Mouse (Mus musculus) left cerebral cortex, adult 2 months (tissue): Measurements from ENCODE around the gene Foxp1. TPM values are rescaled to one million over a fixed set of nuclear protein-coding genes. Genes with fewer than 3 reads are reported as not detected.

ENCODE experiments used
- DNase-seq, 2 experiments: peaks; one replicate each; pipeline ENCODE4 v3.0.0; 2021 to 2022; ENCODE audit warnings: low spot score in 2 of 2, mixed read lengths in 1 of 2; ENCODE audit errors: extremely low spot score in 1 of 2
- H3K27ac ChIP-seq: fragments of 200-600 bp; 2 replicates; pipeline ENCODE4 v1.8.1; 2022
- H3K4me3 ChIP-seq: fragments of 200-600 bp; 2 replicates; pipeline ENCODE4 v1.8.1; 2022
- CTCF ChIP-seq: fragments of 200-600 bp; IDR thresholded peaks from 2 replicates; pipeline ENCODE4 v1.8.1; 2022; ENCODE audit warnings: antibody characterized with exemption, mild to moderate bottlenecking, moderate library complexity
- intact Hi-C: fragments of 180-260 bp; cut with DNase I; formaldehyde crosslinking; loops from one replicate; pipeline ENCODE4 v1.15.1; 2025
- total RNA-seq, 2 experiments: library from RNA; stranded (reverse); gene quantifications; 2 replicates each; pipeline ENCODE4 v1.2.3; 2021

Foxp1 gene
- total RNA-seq, 2 experiments from 2014 or later, result 133 to 139 TPM

DNA sequence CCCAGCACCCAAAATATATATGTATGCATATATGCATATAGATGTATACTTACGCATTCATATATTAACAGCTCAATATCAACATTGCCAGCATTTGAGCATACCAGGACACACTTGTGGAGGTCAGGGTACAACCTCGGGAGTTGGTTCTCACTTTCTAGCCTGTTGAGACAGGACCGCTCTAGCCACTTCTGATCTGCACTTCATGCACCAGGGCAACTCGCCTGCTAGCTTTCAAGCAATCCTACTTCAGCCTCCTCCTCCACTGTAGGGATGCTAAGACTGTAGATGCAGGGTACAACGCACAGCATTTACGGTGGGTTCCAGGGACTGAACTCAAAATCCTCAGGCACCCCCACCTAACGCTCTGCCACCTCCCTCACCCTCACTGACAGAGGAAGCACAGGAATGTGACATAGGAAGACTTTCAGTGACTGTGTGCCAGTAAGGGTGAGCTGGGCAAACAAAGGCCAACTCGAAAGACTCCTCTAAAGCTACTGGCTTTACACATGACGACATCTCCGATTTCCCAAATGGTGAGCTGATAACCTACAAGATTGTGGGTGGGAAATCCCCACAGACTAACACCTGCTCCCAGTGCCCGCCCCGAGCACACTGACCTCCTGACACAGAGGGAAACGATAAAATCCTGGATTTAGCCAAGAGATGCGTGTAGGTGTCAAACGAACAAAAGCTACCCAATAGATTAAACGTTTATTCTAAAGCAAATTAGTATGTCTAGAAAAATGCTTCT is 93.0 kb downstream of the Foxp1 start:
- intact Hi-C loops, result no loop called here
- H3K4me3 ChIP-seq, result no peak overlapping the region
- TF ChIP-seq CTCF, result no peak
- DNase-seq, result no peak
- no peak overlapping the region for H3K27ac ChIP-seq

DNA sequence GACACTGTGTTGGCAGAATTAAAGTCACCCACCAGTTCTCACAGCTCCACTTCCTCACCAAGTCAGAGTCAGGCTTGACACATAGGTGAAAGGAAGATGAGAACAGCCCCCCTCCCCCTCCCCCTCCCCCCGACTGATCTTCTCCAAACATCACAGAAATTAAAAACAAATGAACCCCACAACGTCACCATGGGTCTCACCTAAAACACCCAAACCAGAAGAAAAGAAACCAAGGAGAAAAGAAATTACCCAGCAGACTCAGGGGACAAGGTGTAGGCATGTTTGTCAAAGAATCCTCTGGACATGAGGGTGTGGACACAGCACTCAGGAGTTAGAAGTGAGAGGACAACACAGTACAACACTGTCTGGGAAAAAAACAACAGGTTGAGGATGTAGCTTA is 93.6 kb downstream of the Foxp1 start:
- Histone ChIP-seq H3K4me3 (no peak overlapping the region), H3K27ac (no peak overlapping the region)
- no peak for TF ChIP-seq CTCF
- no peak for DNase-seq
- intact Hi-C loops, result no loop called here

DNA sequence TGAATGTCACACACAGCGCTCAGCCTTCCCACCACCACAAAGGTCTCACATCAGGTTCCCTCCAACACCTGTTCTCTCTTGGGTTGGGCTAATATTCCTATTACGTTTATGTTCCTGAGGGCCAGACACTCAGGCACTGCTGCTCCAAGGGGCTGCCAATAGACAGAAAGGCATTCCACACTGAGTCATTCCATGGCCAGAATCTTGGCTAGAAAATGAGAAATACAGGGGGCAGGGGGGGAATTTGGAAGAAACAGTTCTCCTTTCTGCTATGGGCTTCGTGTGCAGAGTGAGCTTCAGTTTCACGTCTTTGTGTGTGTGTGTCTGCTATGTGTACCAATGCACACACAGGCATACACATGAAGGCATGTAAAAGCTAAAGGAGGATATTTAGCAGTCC is 95.2 kb downstream of the Foxp1 start:
- no peak overlapping the region for H3K4me3 ChIP-seq
- intact Hi-C loops, result no loop called here
- no peak overlapping the region for H3K27ac ChIP-seq
- no peak for TF ChIP-seq CTCF
- DNase-seq, result no peak

DNA sequence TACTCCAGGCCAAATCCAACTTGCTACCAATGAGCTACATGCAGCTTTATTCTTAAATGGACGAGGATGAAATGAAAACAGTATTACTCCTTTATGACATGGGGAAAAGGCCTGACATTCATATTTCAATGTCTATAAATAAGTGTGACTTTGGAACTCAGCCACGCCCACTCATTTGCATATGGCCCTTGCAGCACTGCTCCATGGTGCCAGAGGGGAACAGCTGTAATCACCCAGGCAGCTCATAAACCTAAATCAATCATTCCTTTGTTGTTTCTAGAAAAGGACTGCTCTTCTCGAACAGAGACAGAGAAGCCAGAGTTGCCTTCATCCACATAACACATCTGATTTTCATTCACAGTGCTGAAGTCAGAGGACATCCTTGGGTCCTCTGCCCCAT is 97.5 kb downstream of the Foxp1 start:
- TF ChIP-seq CTCF, result no peak
- DNase-seq, result no peak
- intact Hi-C loops, result no loop called here

DNA sequence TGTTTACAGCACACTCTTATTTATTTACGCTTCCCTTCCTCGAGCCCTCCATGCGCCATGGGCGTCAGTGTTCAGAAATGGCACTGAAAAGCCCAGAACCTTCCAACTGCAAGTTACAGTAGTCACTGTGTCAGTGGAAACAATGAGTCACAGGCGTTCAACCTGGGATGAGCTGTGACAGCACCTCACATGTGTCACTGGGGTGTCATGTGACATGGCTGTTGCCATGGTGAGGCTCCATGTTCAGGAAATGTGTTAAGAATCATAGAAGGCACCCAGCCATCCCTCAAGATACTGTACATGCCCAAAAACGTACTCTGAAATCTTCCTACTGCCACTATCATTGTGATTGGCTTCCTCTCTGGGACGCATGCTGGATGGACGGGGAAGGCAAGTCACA is 101.9 kb downstream of the Foxp1 start:
- intact Hi-C loops, result no loop called here
- Histone ChIP-seq H3K27ac (no peak overlapping the region), H3K4me3 (no peak overlapping the region)
- no peak for DNase-seq
- no peak for TF ChIP-seq CTCF

More for the DNA sequence above, 97.5 kb downstream of the Foxp1 start:
- Histone ChIP-seq H3K4me3 (no peak overlapping the region), H3K27ac (no peak overlapping the region)

DNA sequence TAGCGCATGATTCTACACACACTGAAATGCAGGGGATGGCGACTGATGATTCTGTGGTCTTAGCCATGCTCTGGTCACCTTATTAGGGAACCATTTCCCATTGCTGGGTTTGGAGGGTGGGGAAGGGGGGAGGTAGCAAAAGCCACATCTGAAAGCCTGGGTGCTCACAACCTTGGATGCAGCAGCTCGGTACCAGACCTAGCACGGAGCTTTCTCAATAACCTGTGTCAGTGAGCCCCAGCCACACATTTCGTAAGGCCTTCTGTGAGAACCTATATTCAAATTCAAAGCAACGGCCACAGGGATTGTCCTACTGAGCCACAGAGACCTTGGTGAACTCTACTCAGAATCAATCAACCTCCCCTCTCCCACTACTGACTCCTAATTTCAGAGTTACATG is 109.9 kb downstream of the Foxp1 start:
- intact Hi-C loops, result no loop called here
- TF ChIP-seq CTCF, result no peak
- H3K4me3 ChIP-seq, result no peak overlapping the region
- H3K27ac ChIP-seq, result no peak overlapping the region
- DNase-seq, result no peak

DNA sequence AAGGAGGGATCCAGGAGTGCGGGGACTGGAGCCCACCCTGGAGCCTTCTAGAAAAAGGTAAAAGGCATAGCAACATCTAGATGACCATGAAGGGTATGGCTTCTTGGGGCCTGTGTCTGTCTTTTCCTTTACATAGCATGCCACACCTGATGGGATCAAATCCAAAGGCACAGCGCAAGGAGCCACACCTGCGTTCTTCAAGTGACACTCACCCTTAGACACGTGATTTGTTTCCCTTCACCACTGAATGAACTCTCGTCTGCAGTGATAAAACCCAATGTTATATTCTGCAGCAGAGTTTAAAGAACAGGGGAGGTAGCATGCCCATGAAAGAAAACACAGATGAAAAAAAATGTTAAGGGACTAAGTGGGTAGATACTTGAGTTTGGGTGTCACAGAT is 112.9 kb downstream of the Foxp1 start:
- intact Hi-C loops, result no loop called here
- no peak for DNase-seq
- no peak for TF ChIP-seq CTCF
- Histone ChIP-seq H3K4me3 (no peak overlapping the region), H3K27ac (no peak overlapping the region)

DNA sequence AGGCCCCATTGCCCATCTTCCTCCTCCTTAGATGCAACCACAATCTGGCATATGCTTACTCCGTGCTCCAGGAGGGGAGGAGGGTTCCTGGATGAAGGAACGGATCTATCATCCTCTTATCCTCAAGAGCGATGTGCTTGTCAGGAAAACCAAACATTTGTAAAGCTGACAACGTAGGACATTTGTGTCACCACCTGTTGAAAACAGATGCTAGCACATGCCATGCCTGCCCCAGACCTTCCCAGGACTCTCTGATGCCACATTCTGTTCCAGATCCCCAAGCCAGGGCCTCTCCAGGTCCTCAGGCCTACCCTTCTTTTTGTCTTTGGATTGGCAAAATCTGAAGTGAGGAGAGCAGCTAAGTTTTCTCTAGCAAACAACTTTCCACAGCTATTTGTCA is 113.6 kb downstream of the Foxp1 start:
- Histone ChIP-seq H3K27ac (no peak overlapping the region), H3K4me3 (no peak overlapping the region)
- no peak for DNase-seq
- intact Hi-C loops, result no loop called here
- TF ChIP-seq CTCF, result no peak

DNA sequence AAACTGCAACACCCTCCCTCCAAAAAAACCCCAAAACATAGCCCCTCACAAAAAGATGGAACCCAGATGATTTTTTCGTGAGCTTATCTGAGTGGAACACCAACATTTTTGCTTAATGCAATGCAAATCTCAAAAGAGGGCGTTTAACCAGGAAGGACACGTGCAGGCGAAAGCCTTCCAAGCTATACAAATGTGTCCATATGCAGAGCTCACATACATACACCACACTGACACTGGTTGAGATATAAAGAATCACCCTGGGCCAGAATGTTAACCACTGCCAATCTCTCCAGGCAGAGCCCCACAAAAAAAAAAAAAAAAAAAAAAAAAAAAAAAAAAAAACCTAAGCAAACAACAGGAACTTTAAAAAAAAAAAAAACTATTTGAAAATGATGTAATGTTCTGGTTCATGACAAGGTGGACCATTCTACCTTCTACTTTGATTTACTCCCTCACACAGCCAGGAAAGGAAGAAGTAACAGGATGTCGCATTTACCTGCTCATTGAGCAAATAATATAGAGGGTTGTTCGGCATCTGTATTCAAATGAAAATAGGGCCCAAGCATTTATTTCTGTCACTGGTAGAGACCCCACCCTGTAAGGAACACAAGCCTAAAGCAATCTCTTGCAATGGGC is 118.6 kb downstream of the Foxp1 start:
- Histone ChIP-seq H3K27ac (no peak overlapping the region), H3K4me3 (no peak overlapping the region)
- DNase-seq, result no peak
- TF ChIP-seq CTCF, result no peak
- intact Hi-C loops, result no loop called here

DNA sequence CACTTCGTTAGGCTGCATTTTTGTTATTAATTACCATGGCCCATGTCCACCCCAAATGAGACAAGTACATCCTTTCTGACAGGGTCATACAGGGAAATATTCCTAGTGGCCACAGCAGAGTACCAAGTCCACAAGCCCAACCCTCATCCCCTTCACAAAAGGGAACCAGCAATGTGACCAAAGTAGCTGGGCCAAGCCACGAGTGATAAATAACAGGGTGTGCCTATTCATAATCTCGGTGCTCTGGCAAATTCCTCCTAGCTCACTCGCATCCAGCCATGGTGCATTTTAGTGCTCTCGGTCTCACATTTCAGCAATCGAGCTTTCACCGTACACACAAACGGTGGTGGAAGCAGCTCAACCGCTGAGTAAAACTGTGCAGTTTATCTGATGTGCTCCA is 119.6 kb downstream of the Foxp1 start:
- Histone ChIP-seq H3K27ac (no peak overlapping the region), H3K4me3 (no peak overlapping the region)
- no peak for TF ChIP-seq CTCF
- no peak for DNase-seq
- intact Hi-C loops, result no loop called here

DNA sequence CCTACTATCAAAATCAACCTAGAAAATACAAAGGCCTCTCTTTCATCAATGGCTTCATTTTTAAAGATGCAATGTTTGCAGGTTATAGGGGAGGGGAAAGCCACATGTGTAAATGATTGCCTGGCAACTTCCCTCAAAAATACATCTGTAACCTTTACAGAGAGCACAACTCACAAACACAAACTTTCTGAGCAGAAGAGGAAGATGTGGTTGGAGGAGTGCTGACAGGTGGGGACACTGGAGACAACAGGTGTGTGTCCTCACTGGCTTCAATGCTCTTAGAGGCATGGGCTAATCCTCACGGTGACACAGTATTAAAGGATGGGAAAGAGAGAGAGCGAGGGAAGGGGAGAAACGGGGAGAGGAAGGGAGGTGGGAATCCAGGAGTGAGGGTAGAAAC is 120.2 kb downstream of the Foxp1 start:
- intact Hi-C loops, result no loop called here
- TF ChIP-seq CTCF, result no peak

DNA sequence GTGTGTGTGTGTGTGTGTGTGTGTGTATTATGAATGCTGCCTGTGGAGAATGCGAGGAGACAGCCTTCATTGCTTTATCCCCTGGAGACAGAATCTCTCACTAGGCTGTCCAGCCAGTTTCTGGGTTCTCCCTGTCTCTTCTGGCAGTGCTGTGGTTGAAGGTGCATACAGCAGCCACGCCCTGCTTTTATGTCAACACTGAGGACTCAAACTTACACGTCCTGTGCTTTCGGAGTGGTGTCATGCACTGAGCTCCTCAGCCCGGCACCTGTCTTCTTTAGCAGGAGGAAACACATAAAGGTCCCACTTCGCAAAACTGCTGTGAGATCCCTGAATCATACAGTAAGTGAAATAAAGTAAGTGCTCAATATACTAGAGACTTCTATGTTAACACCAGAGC is 120.7 kb downstream of the Foxp1 start:
- intact Hi-C loops, result no loop called here
- DNase-seq, result no peak
- TF ChIP-seq CTCF, result no peak
- Histone ChIP-seq H3K27ac (no peak overlapping the region), H3K4me3 (no peak overlapping the region)

More for the DNA sequence above, 120.2 kb downstream of the Foxp1 start:
- H3K27ac ChIP-seq, result no peak overlapping the region
- no peak for DNase-seq
- H3K4me3 ChIP-seq, result no peak overlapping the region

DNA sequence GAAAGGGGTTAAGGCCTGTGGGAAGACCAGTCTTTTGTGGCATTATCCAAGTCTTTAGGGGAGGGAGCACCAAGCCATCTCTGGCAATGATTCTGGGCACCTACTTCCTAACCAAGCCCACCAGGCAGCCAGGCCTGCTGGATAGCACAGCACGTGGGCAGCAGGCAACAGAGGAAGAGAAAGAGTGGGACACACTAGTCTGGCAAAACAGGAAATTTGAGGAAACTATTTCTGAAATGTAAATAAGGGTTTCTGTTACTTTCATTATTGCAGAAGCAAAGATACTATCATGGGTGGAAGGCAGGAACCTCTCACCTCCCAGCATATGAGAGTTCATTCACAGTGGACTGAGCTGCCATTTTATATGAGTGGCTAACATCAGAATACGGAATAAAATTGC is 121.3 kb downstream of the Foxp1 start:
- DNase-seq, result no peak
- Histone ChIP-seq H3K4me3 (no peak overlapping the region), H3K27ac (no peak overlapping the region)
- no peak for TF ChIP-seq CTCF
- intact Hi-C loops, result no loop called here
